Mouse (Mus musculus) heart, embryonic 14.5 days (tissue): Measurements from ENCODE around the gene Rapgef1. TPM values are rescaled to one million over a fixed set of nuclear protein-coding genes. Genes with fewer than 3 reads are reported as not detected.
A peak's percentile ranks its signal among the peaks of the same experiment; 100 is the strongest.

Source experiments
- ATAC-seq: fragments of 200-750 bp; cut with Nextera tagmentation; 2 replicates; pipeline ENCODE4 v1.8.0; 2017; ENCODE audit warnings: low read depth, moderate TSS enrichment; ENCODE audit not compliant: insufficient number of reproducible peaks, insufficient read depth, low FRiP score
- H3K27ac ChIP-seq, 2 experiments: fragments of 200-500 bp in 1 of 2; fragments of 300-500 bp in 1 of 2; sonication (generic) in 1 of 2; replicated peaks in 1 of 2; 2 replicates each; pipeline ENCODE4 v1.5.1; 2012 to 2014; ENCODE audit warnings: low read depth in 2 of 2, low read length in 2 of 2, control low read depth in 1 of 2, mild to moderate bottlenecking in 1 of 2, mixed read lengths in 1 of 2; ENCODE audit not compliant: control insufficient read depth in 1 of 2, insufficient read depth in 1 of 2
- H3K27me3 ChIP-seq: fragments of 300-500 bp; sonication (generic); 2 replicates; pipeline ENCODE4 v1.6.1; 2014; ENCODE audit warnings: mild to moderate bottlenecking, low read length, control low read depth; ENCODE audit not compliant: control insufficient read depth, insufficient read depth
- H3K36me3 ChIP-seq: fragments of 300-500 bp; sonication (generic); 2 replicates; pipeline ENCODE4 v1.6.1; 2014; ENCODE audit warnings: mild to moderate bottlenecking, control low read depth, low read length, mixed read lengths; ENCODE audit not compliant: control insufficient read depth, insufficient read depth
- H3K4me1 ChIP-seq, 2 experiments: fragments of 200-500 bp in 1 of 2; fragments of 300-500 bp in 1 of 2; sonication (generic) in 1 of 2; 2 replicates each; pipeline ENCODE4 v1.6.1; 2012 to 2014; ENCODE audit warnings: low read length in 2 of 2, control low read depth in 1 of 2, mixed read lengths in 1 of 2; ENCODE audit not compliant: control insufficient read depth in 2 of 2, insufficient read depth in 2 of 2
- H3K4me2 ChIP-seq: fragments of 300-500 bp; sonication (generic); 2 replicates; pipeline ENCODE4 v1.6.1; 2014; ENCODE audit warnings: mild to moderate bottlenecking, low read length
- H3K4me3 ChIP-seq, 2 experiments: fragments of 200-500 bp in 1 of 2; fragments of 300-500 bp in 1 of 2; sonication (generic) in 1 of 2; 2 replicates each; pipeline ENCODE4 v1.5.1; 2012 to 2014; ENCODE audit warnings: low read length in 2 of 2, mild to moderate bottlenecking in 2 of 2, control low read depth in 1 of 2, low read depth in 1 of 2, moderate library complexity in 1 of 2; ENCODE audit not compliant: control insufficient read depth in 1 of 2, insufficient read depth in 1 of 2
- H3K9ac ChIP-seq: fragments of 300-500 bp; sonication (generic); 2 replicates; pipeline ENCODE4 v1.6.1; 2014; ENCODE audit warnings: mild to moderate bottlenecking, low read length
- H3K9me3 ChIP-seq: fragments of 300-500 bp; sonication (generic); 2 replicates; pipeline ENCODE4 v1.6.1; 2016; ENCODE audit warnings: low read length, control low read depth; ENCODE audit not compliant: control insufficient read depth
- WGBS: fragments of 180-500 bp; shearing (Covaris S2); extraction: QIAGEN DNeasy Blood & Tissue Kit; methylation state at CpG from one replicate; pipeline ENCODE4 v1.1.7; 2014; 5-methylcytosine and 5-hydroxymethylcytosine counted together
- polyA plus RNA-seq: library from polyadenylated mRNA; unstranded; fragments of >200 nt; fragmentation: Nextera tagmentation; extraction: Ambion mirVana; gene quantifications from 2 replicates; pipeline ENCODE4 v1.2.1, GENCODE M21; 2014

The Rapgef1 gene
- polyA plus RNA-seq, 1 experiment from 2014 or later: 12.6 TPM

DNA sequence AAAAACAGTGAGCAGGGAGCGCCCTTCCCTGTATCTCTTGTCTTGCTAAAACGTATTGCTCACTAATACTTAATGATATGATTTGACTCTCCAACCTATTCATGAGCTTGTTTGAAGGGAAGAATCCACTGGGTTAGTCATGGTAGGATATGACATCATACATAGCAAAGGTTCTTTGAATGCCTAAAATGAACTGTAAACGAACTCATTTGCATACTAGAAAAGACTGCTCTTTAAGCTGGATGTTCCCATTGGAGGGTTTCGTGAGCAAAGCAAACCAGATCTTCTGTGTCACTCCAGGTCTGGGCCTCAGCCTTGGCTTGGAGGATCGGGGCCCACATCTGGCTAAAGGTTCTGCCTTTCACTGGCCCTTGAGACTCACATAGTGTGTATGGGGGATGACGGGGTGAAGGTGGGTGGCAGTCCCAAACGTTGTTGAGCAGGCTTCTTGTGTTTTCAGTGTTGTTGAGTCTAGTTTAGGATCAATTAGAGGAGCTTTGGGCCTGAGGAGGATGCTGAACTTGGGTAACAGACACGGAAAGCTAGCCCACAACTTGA is 515 bp upstream of the Rapgef1 start:
- H3K9me3 ChIP-seq: no peaks in the 10 kb centered on the region
- H3K27me3 ChIP-seq: no peaks in the 10 kb centered on the region
- H3K36me3 ChIP-seq: no peaks in the 10 kb centered on the region
- 58% methylated on average over 8 of the region's 8 CpGs for WGBS
- peak overlapping the region; percentile 95; the same call in 1 of the 2 replicates for H3K4me2 ChIP-seq
- H3K4me3 ChIP-seq: peak overlapping the region in 1 of 2 experiments; percentile 82; a peak in 1 of 4 replicates
- H3K27ac ChIP-seq: no peak overlapping the region
- ATAC-seq: no peak
- H3K4me1 ChIP-seq: peaks cover 31 to 37% of the 10 kb centered on the region in 2 experiments
- no peak overlapping the region for H3K9ac ChIP-seq

DNA sequence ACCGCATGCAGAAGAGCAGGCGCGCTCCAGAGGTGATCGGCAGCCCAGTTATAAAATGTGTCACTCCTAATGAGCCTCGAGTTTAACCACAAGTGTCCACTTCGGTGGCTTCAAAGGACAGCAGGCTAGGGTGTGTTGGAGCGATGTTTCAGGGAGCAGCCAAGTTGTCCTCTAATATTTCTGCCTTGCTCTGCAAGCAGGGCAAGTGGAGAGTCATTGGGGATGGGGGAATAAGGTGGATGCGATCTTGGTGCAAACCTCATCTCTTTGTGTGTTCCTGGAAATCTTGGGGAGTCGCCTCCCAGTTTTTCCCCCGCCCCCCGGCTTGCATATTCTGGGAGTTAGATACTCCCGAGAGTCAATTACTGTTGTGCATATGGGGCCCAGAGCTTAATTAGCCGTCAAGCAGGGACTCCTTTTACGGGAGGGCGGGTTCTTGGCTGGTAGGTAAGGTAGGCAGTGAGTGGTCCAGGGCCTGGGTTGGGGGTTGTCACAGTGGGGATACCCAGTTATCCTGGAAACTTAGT is 844 bp downstream of the Rapgef1 start:
- ATAC-seq: 0 out of 2 replicates have a peak, but pooled peaks have one; percentile 7
- peak overlapping the region; percentile 82 to 93 for H3K4me3 ChIP-seq
- H3K4me2 ChIP-seq: peak overlapping the region; percentile 95
- peak overlapping the region; percentile 9 to 87; a peak in 3 of 4 replicates for H3K27ac ChIP-seq
- peaks cover 44 to 50% of the 10 kb centered on the region in 2 experiments for H3K4me1 ChIP-seq
- H3K27me3 ChIP-seq: no peaks in the 10 kb centered on the region
- H3K9ac ChIP-seq: peak overlapping the region; percentile 96
- no peaks in the 10 kb centered on the region for H3K36me3 ChIP-seq
- no peaks in the 10 kb centered on the region for H3K9me3 ChIP-seq
- 4% methylated on average over 15 of the region's 15 CpGs for WGBS

DNA sequence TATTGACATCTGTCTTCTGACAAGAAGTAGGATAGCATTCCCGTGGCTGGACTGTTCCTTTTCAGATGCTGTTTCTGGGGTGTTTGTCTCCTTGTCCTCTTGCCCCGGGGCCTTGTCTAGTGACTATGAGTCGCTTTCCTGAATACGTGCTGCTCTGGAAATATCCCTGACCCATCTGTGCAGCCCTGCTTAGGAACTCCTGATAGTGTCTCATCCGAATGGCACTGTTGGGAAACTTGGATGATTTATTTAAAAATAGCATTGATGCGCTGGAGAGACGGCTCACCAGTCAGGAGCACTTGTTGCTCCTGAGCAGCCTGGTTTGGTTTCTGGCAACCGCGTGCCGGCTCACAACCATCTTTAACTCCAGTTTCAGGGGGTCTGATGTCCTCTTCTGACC is 1.6 kb downstream of the Rapgef1 start:
- H3K36me3 ChIP-seq: no peaks in the 10 kb centered on the region
- H3K4me2 ChIP-seq: peak overlapping the region; percentile 95
- WGBS: 32% methylated on average over 10 of the region's 10 CpGs
- peak overlapping the region; percentile 8 to 82; a peak in 2 of 4 replicates for H3K4me3 ChIP-seq
- peak overlapping the region; percentile 96 for H3K9ac ChIP-seq
- no peaks in the 10 kb centered on the region for H3K27me3 ChIP-seq
- H3K27ac ChIP-seq: peak overlapping the region in 1 of 2 experiments; percentile 27; a peak in 1 of 4 replicates
- no peak for ATAC-seq
- no peaks in the 10 kb centered on the region for H3K9me3 ChIP-seq
- H3K4me1 ChIP-seq: peaks cover 44 to 52% of the 10 kb centered on the region in 2 experiments

GRCm38 (mm10) chr2:29621636-29622035 is 2.1 kb downstream of the Rapgef1 start:
- Histone ChIP-seq H3K36me3 (no peaks in the 10 kb centered on the region), H3K27ac (0 out of 4 replicates have a peak overlapping the region, but pooled peaks of 1 of the 2 experiments have one; percentile 27), H3K4me3 (no peak overlapping the region), H3K27me3 (no peaks in the 10 kb centered on the region), H3K9ac (peak overlapping the region; percentile 96), H3K4me2 (peak overlapping the region; percentile 95), H3K4me1 (peaks cover 44 to 52% of the 10 kb centered on the region in 2 experiments), H3K9me3 (no peaks in the 10 kb centered on the region)
- WGBS: 65% methylated on average over 3 of the region's 3 CpGs
- no peak for ATAC-seq

- no peak overlapping the region for H3K4me2 ChIP-seq
- no peaks in the 10 kb centered on the region for H3K36me3 ChIP-seq
- 82% methylated on average over 10 of the region's 10 CpGs for WGBS
- no peak overlapping the region for H3K9ac ChIP-seq
- no peak overlapping the region for H3K27ac ChIP-seq
- no peak overlapping the region for H3K4me3 ChIP-seq
- no peaks in the 10 kb centered on the region for H3K27me3 ChIP-seq
- peaks cover 44 to 52% of the 10 kb centered on the region in 2 experiments for H3K4me1 ChIP-seq
- H3K9me3 ChIP-seq: no peaks in the 10 kb centered on the region
- ATAC-seq: no peak
Observed at GRCm38 (mm10) chr2:29622126-29623005, 2.8 kb downstream of the Rapgef1 start.

DNA sequence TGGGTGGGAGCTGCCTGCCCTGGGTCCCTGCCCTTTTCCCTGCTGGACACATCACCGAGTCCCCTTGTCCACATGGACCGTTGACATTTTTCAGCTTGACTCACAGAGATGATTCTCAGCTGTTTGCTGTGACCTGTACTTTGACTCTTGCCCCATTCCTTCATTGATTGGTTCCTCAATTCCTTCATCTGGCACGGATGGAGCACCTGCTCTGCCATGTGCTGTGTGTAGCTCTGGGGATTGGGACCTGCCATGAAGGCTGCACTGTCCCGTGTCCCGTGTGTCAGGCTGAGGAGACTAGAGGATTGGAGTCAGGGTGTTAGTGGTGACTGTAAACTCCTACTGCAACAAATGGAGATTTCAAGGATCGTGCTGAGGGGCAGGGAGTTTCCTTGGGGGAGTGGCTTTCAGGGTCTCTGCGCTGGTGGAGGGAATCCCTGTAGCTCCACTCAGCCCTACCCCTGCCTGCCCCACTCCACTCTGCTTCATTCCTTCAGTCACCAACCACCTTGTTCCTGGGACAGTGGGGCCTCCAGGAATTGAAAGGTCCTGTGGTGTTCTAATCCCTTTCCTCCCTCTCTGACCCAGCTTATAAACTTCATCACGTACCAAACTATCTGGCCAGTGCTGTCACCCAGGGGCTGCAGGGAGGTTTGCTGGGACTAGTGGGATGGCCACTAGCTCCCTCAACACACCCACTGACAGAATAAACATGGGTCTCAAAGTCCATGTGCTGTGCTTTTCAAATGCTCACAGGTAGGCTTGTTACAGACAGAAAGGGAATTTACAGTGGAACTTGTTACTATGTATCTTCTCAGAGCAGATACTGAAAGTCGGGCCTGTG is 3.9 kb downstream of the Rapgef1 start:
- Histone ChIP-seq H3K4me3 (no peak overlapping the region), H3K4me2 (no peak overlapping the region), H3K27ac (no peak overlapping the region), H3K9me3 (no peaks in the 10 kb centered on the region), H3K27me3 (no peaks in the 10 kb centered on the region), H3K36me3 (no peaks in the 10 kb centered on the region), H3K9ac (no peak overlapping the region; the same call in 1 of the 2 replicates), H3K4me1 (peaks cover 51 to 63% of the 10 kb centered on the region in 2 experiments)
- 72% methylated on average over 9 of the region's 9 CpGs for WGBS
- ATAC-seq: no peak
